Mouse (Mus musculus) megakaryocyte, embryonic 14.5 days (primary cell): ENCODE data around the gene Slamf8. TPM values are rescaled to one million over a fixed set of nuclear protein-coding genes. Genes with fewer than 3 reads are reported as not detected.
A peak's percentile ranks its signal among the peaks of the same experiment; 100 is the strongest.

Experiments
- H3K27me3 ChIP-seq: replicated peaks from 2 replicates; pipeline ENCODE3; 2012; ENCODE audit warnings: inconsistent platforms
- H3K36me3 ChIP-seq: replicated peaks from 2 replicates; pipeline ENCODE3; 2012; ENCODE audit warnings: low read length, inconsistent platforms, mixed read lengths
- H3K4me1 ChIP-seq: 2 replicates; pipeline ENCODE4 v1.6.1; 2012; ENCODE audit warnings: inconsistent platforms
- H3K4me3 ChIP-seq: replicated peaks from 2 replicates; pipeline ENCODE3; 2012; ENCODE audit warnings: moderate library complexity, mild to moderate bottlenecking, inconsistent platforms
- H3K9me3 ChIP-seq: 2 replicates; pipeline ENCODE4 v1.6.1; 2012; ENCODE audit warnings: inconsistent platforms
- FLI1 ChIP-seq: IDR thresholded peaks from 2 replicates; pipeline ENCODE4 v1.6.1; 2012; ENCODE audit warnings: low read length, inconsistent platforms, mixed read lengths
- GATA1 ChIP-seq: IDR thresholded peaks from 3 replicates; pipeline ENCODE4 v1.6.1; 2012; ENCODE audit warnings: mixed read lengths, low read length, inconsistent platforms, borderline replicate concordance
- polyA plus RNA-seq: library from polyadenylated mRNA; stranded (reverse); fragments of >175 nt; gene quantifications from 2 replicates; pipeline ENCODE4 v1.2.3, GENCODE M21; 2012; ENCODE audit warnings: low replicate concordance; ENCODE audit not compliant: insufficient read depth

The Slamf8 gene
- polyA plus RNA-seq, 1 experiment = 0.13 TPM

- no peak for TF ChIP-seq FLI1
- TF ChIP-seq GATA1 = no peak
- H3K4me3 ChIP-seq = no peak overlapping the region
Measured at GRCm38 (mm10) chr1:172566131-172566530, 24.2 kb downstream of the Slamf8 start.

GRCm38 (mm10) chr1:172563465-172563828, 26.9 kb downstream of the Slamf8 start:
- Histone ChIP-seq H3K36me3 (no peaks in the 10 kb centered on the region), H3K27me3 (peaks cover 87% of the 10 kb centered on the region), H3K4me3 (peak overlapping the region; percentile 91), H3K9me3 (no peaks in the 10 kb centered on the region), H3K4me1 (peaks cover 19% of the 10 kb centered on the region)
- TF ChIP-seq FLI1 (no peak), GATA1 (no peak)

More at GRCm38 (mm10) chr1:172566131-172566530, 24.2 kb downstream of the Slamf8 start:
- Histone ChIP-seq H3K27me3 (peaks cover 90% of the 10 kb centered on the region), H3K4me1 (peaks cover 19% of the 10 kb centered on the region), H3K9me3 (no peaks in the 10 kb centered on the region), H3K36me3 (no peaks in the 10 kb centered on the region)

- peaks cover 19% of the 10 kb centered on the region for H3K4me1 ChIP-seq
- TF ChIP-seq FLI1 (no peak), GATA1 (no peak)
- H3K9me3 ChIP-seq = no peaks in the 10 kb centered on the region
- peak overlapping the region; percentile 91 for H3K4me3 ChIP-seq
- H3K27me3 ChIP-seq = peaks cover 88% of the 10 kb centered on the region
- H3K36me3 ChIP-seq = no peaks in the 10 kb centered on the region
Measured at GRCm38 (mm10) chr1:172562641-172563464, 27.5 kb downstream of the Slamf8 start.

- H3K36me3 ChIP-seq = no peaks in the 10 kb centered on the region
- peaks cover 92% of the 10 kb centered on the region for H3K27me3 ChIP-seq
- no peaks in the 10 kb centered on the region for H3K9me3 ChIP-seq
- TF ChIP-seq FLI1 (no peak), GATA1 (no peak)
- H3K4me1 ChIP-seq = peaks cover 3% of the 10 kb centered on the region
- no peak within 1 kb of the TSS for H3K4me3 ChIP-seq
Measured at GRCm38 (mm10) chr1:172555638-172556037, 34.7 kb downstream of the Slamf8 start, which contains the start of gene Vsig8. Gene Vsig8, plus strand, starts transcription at chr1:172555938.

- H3K9me3 ChIP-seq = no peaks in the 10 kb centered on the region
- H3K27me3 ChIP-seq = peaks cover 93% of the 10 kb centered on the region
Measured at GRCm38 (mm10) chr1:172552623-172553022, 37.7 kb downstream of the Slamf8 start.

GRCm38 (mm10) chr1:172551009-172551408, 39.4 kb downstream of the Slamf8 start:
- H3K36me3 ChIP-seq = no peaks in the 10 kb centered on the region
- H3K4me1 ChIP-seq = peaks cover 29% of the 10 kb centered on the region
- TF ChIP-seq FLI1 (no peak), GATA1 (no peak)
- H3K4me3 ChIP-seq = no peak overlapping the region
- peaks cover 88% of the 10 kb centered on the region for H3K27me3 ChIP-seq
- no peaks in the 10 kb centered on the region for H3K9me3 ChIP-seq

More at GRCm38 (mm10) chr1:172552623-172553022, 37.7 kb downstream of the Slamf8 start:
- Histone ChIP-seq H3K4me3 (no peak overlapping the region), H3K36me3 (no peaks in the 10 kb centered on the region), H3K4me1 (peaks cover 26% of the 10 kb centered on the region)
- TF ChIP-seq FLI1 (no peak), GATA1 (no peak)

GRCm38 (mm10) chr1:172550551-172550951, 39.8 kb downstream of the Slamf8 start:
- H3K36me3 ChIP-seq = no peaks in the 10 kb centered on the region
- TF ChIP-seq FLI1 = no peak
- TF ChIP-seq GATA1 = no peak
- H3K4me3 ChIP-seq = peak overlapping the region; percentile 89
- H3K27me3 ChIP-seq = peaks cover 87% of the 10 kb centered on the region
- H3K9me3 ChIP-seq = no peaks in the 10 kb centered on the region
- peaks cover 30% of the 10 kb centered on the region for H3K4me1 ChIP-seq

GRCm38 (mm10) chr1:172549717-172550116, 40.7 kb downstream of the Slamf8 start:
- peaks cover 87% of the 10 kb centered on the region for H3K27me3 ChIP-seq
- peak overlapping the region; percentile 89 for H3K4me3 ChIP-seq
- no peaks in the 10 kb centered on the region for H3K36me3 ChIP-seq
- no peak for TF ChIP-seq GATA1
- TF ChIP-seq FLI1 = no peak
- no peaks in the 10 kb centered on the region for H3K9me3 ChIP-seq
- peaks cover 30% of the 10 kb centered on the region for H3K4me1 ChIP-seq

GRCm38 (mm10) chr1:172549314-172549713, 41.1 kb downstream of the Slamf8 start:
- TF ChIP-seq FLI1 = no peak
- TF ChIP-seq GATA1 = no peak
- Histone ChIP-seq H3K27me3 (peaks cover 85% of the 10 kb centered on the region), H3K4me3 (no peak overlapping the region), H3K9me3 (no peaks in the 10 kb centered on the region), H3K36me3 (no peaks in the 10 kb centered on the region), H3K4me1 (peaks cover 30% of the 10 kb centered on the region)

- peaks cover 30% of the 10 kb centered on the region for H3K4me1 ChIP-seq
- H3K9me3 ChIP-seq = no peaks in the 10 kb centered on the region
- TF ChIP-seq FLI1 = no peak
- TF ChIP-seq GATA1 = no peak
- no peaks in the 10 kb centered on the region for H3K36me3 ChIP-seq
- H3K27me3 ChIP-seq = peaks cover 85% of the 10 kb centered on the region
- H3K4me3 ChIP-seq = peak overlapping the region; percentile 59
Measured at GRCm38 (mm10) chr1:172548501-172548900, 41.9 kb downstream of the Slamf8 start.
